Mouse (Mus musculus) erythroblast, embryonic 14.5 days (primary cell): ENCODE results near the gene Spint1.

ENCODE experiments used
- GATA1 ChIP-seq: IDR thresholded peaks from 2 replicates; pipeline ENCODE4 v1.6.1; 2012; ENCODE audit warnings: low read length, inconsistent platforms, mixed read lengths
- TAL1 ChIP-seq: IDR thresholded peaks from 3 replicates; pipeline ENCODE4 v1.6.1; 2012; ENCODE audit warnings: low read length, inconsistent platforms, mixed read lengths

DNA sequence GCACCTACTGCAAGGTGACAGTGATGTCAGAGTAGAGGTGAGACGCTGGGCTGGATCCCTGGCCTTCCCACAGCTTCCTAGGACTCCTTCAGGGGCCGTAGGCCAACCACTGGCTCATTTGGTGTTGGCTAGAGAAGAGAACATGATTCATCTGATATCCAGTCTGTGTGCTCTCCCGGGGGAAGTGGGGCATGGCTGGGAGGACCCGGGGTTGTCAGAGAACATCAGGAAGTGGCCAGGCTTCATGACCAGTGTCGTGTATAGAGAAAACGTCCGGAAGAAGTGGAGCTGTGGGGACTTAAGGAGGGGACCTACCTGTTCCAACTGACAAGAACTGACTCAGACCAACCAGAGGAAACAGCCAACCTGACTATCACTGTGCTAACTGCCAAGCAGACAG, 8.1 kb downstream of the Spint1 start:
- TF ChIP-seq GATA1: no peak
- no peak for TF ChIP-seq TAL1
